Mouse (Mus musculus) urinary bladder, postnatal 25 days (tissue): ENCODE results near the gene Ltbp1.

Experiments
- DNase-seq: peaks from one replicate; pipeline ENCODE4 v3.0.0; 2022; ENCODE audit warnings: low spot score

Ltbp1 gene

GRCm38 (mm10) chr17:75439062-75439461, 433.7 kb downstream of the Ltbp1 start:
- no peak for DNase-seq

GRCm38 (mm10) chr17:75440619-75441018, 435.3 kb downstream of the Ltbp1 start:
- no peak for DNase-seq

GRCm38 (mm10) chr17:75441260-75441830, 436.0 kb downstream of the Ltbp1 start:
- DNase-seq = no peak
